Mouse (Mus musculus) heart, embryonic 15.5 days (tissue): Measurements from ENCODE around the gene Col23a1. TPM values are rescaled to one million over a fixed set of nuclear protein-coding genes. Genes with fewer than 3 reads are reported as not detected.

ENCODE experiments used
- ATAC-seq: fragments of 200-750 bp; cut with Nextera tagmentation; replicated peaks from 2 replicates; pipeline ENCODE4 v1.8.0; 2017; ENCODE audit warnings: low read depth, moderate TSS enrichment; ENCODE audit not compliant: insufficient number of reproducible peaks, insufficient read depth, low FRiP score
- H3K27ac ChIP-seq: fragments of 300-500 bp; sonication (generic); 2 replicates; pipeline ENCODE4 v1.5.1; 2015; ENCODE audit warnings: mild to moderate bottlenecking, inconsistent platforms
- H3K27me3 ChIP-seq: fragments of 300-500 bp; sonication (generic); 2 replicates; pipeline ENCODE4 v1.6.1; 2015; ENCODE audit warnings: inconsistent platforms
- H3K36me3 ChIP-seq: fragments of 300-500 bp; sonication (generic); 2 replicates; pipeline ENCODE4 v1.6.1; 2015; ENCODE audit warnings: mild to moderate bottlenecking, inconsistent platforms
- H3K4me1 ChIP-seq: fragments of 300-500 bp; sonication (generic); replicated peaks from 2 replicates; pipeline ENCODE4 v1.6.1; 2015; ENCODE audit warnings: inconsistent platforms
- H3K4me2 ChIP-seq: fragments of 300-500 bp; sonication (generic); 2 replicates; pipeline ENCODE4 v1.6.1; 2015; ENCODE audit warnings: inconsistent platforms, mild to moderate bottlenecking, moderate library complexity
- H3K4me3 ChIP-seq: fragments of 300-500 bp; sonication (generic); 2 replicates; pipeline ENCODE4 v1.5.1; 2015; ENCODE audit warnings: mild to moderate bottlenecking, inconsistent platforms
- H3K9ac ChIP-seq: fragments of 300-500 bp; sonication (generic); 2 replicates; pipeline ENCODE4 v1.6.1; 2015; ENCODE audit warnings: mild to moderate bottlenecking, inconsistent platforms
- H3K9me3 ChIP-seq: fragments of 300-500 bp; sonication (generic); replicated peaks from 2 replicates; pipeline ENCODE4 v1.6.1; 2016; ENCODE audit warnings: inconsistent platforms
- WGBS: fragments of 180-500 bp; shearing (Covaris S2); methylation state at CpG from one replicate; pipeline ENCODE4 v1.1.7; 2015; ENCODE audit warnings: mixed read lengths; 5-methylcytosine and 5-hydroxymethylcytosine counted together
- polyA plus RNA-seq: library from polyadenylated mRNA; unstranded; fragments of >200 nt; fragmentation: Nextera tagmentation; extraction: Ambion mirVana; gene quantifications from 2 replicates; pipeline ENCODE4 v1.2.1, GENCODE M21; 2015

The Col23a1 gene
- polyA plus RNA-seq, 1 experiment from 2014 or later: 7.2 TPM

DNA sequence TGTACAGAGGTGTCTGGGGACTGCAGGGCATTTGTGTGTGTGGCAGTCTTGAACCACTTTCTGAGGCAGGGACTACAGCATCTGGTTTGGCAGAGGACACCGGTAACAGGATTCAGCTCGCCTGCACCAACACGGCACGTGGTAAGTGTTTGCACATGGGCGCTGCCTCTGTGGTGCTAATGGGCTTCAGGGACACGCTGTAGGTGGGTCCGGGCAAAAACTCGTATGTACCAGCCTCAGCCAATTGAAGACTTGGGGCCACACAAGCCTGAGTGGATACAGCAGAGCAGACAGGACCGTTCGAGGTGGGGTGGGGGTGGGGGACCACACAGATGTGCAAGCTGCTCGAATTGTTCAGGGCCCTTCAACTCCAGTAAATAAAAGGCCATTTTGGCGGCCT, 121.1 kb downstream of the Col23a1 start:
- Histone ChIP-seq H3K4me3 (no peak overlapping the region), H3K27me3 (peaks cover 8% of the 10 kb centered on the region), H3K9ac (no peak overlapping the region), H3K36me3 (no peaks in the 10 kb centered on the region), H3K4me2 (no peak overlapping the region), H3K9me3 (no peaks in the 10 kb centered on the region), H3K4me1 (no peaks in the 10 kb centered on the region), H3K27ac (no peak overlapping the region)
- WGBS: 81% methylated on average over 12 of the region's 12 CpGs
- ATAC-seq: no peak

DNA sequence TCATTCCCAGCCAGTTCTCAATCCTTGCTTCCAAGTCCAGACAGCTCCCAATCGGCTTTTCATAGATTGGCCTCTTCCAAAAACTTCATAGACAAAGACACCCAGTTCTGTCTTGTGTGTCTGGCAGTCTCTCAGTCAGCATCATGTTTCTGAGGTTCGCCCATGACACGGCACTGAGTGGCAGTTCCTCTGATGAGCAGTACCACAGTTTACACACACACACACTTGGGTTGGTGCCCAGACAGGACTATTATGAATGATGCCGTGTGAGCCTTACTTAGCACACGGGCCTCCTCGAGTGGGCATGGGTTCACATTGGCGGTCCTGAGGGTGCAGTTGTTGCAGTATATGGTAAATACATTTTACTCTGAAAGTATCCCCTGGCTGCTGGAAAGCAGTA, 124.8 kb downstream of the Col23a1 start:
- WGBS: 70% methylated on average over 7 of the region's 7 CpGs
- ATAC-seq: no peak

DNA sequence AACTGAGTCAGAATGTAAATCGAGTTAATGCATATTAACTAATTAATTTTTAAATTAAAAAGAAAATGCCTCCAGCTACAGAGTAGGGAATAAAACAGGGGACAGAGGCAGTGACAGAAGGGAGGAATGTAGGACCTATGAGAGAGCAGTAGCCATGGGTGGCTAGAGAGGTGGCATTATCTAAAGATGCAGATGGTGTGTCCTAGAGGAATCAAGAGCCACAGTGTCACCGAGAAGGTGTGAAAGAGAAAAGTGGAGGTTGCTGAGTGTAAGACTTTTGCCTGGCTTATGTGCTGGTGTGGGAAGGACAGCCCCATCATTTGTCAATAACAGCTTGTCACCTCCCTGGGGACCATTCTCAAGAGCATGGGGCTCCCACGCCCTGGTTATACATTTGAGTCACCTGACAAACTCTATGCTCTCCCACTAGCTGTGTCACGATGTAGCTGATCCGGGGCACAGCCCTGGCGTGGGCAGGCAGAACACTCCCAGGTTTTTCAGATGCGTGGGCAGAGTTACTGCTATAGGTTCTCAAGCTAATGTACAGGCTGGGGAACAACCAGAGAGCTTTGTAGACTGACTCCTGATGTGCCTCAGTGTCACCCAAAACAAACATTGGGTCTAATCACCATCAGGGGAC, 125.4 kb downstream of the Col23a1 start:
- Histone ChIP-seq H3K9me3 (no peaks in the 10 kb centered on the region), H3K27me3 (peaks cover 31% of the 10 kb centered on the region), H3K27ac (no peak overlapping the region), H3K4me1 (0 out of 2 replicates have a peak, but pooled peaks cover 6% of the 10 kb centered on the region), H3K9ac (no peak overlapping the region), H3K4me3 (no peak overlapping the region), H3K36me3 (no peaks in the 10 kb centered on the region), H3K4me2 (no peak overlapping the region)
- 61% methylated on average over 7 of the region's 7 CpGs for WGBS
- ATAC-seq: no peak

More for the DNA sequence above, 124.8 kb downstream of the Col23a1 start:
- no peaks in the 10 kb centered on the region for H3K9me3 ChIP-seq
- H3K36me3 ChIP-seq: no peaks in the 10 kb centered on the region
- H3K4me2 ChIP-seq: no peak overlapping the region
- H3K27ac ChIP-seq: no peak overlapping the region
- no peak overlapping the region for H3K9ac ChIP-seq
- peaks cover 27% of the 10 kb centered on the region for H3K27me3 ChIP-seq
- no peak overlapping the region for H3K4me3 ChIP-seq
- 0 out of 2 replicates have a peak, but pooled peaks cover 6% of the 10 kb centered on the region for H3K4me1 ChIP-seq

GRCm38 (mm10) chr11:51418807-51419206, 129.1 kb downstream of the Col23a1 start:
- H3K36me3 ChIP-seq: no peaks in the 10 kb centered on the region
- 0 out of 2 replicates have a peak, but pooled peaks have one; percentile 42 for ATAC-seq
- 26% methylated on average over 3 of the region's 3 CpGs for WGBS
- no peaks in the 10 kb centered on the region for H3K9me3 ChIP-seq
- H3K9ac ChIP-seq: no peak overlapping the region
- H3K4me1 ChIP-seq: 0 out of 2 replicates have a peak, but pooled peaks cover 6% of the 10 kb centered on the region
- H3K4me3 ChIP-seq: no peak overlapping the region
- H3K27me3 ChIP-seq: peaks cover 38% of the 10 kb centered on the region
- H3K4me2 ChIP-seq: no peak overlapping the region
- peak overlapping the region; percentile 52 for H3K27ac ChIP-seq

GRCm38 (mm10) chr11:51421878-51422277, 132.2 kb downstream of the Col23a1 start:
- H3K9me3 ChIP-seq: no peaks in the 10 kb centered on the region
- no peaks in the 10 kb centered on the region for H3K36me3 ChIP-seq
- ATAC-seq: no peak
- 75% methylated on average over 2 of the region's 2 CpGs for WGBS
- H3K4me1 ChIP-seq: peaks cover 6% of the 10 kb centered on the region; the same call in 1 of the 2 replicates
- H3K4me3 ChIP-seq: no peak overlapping the region
- H3K27ac ChIP-seq: no peak overlapping the region
- no peak overlapping the region for H3K9ac ChIP-seq
- peaks cover 33% of the 10 kb centered on the region for H3K27me3 ChIP-seq
- H3K4me2 ChIP-seq: no peak overlapping the region

DNA sequence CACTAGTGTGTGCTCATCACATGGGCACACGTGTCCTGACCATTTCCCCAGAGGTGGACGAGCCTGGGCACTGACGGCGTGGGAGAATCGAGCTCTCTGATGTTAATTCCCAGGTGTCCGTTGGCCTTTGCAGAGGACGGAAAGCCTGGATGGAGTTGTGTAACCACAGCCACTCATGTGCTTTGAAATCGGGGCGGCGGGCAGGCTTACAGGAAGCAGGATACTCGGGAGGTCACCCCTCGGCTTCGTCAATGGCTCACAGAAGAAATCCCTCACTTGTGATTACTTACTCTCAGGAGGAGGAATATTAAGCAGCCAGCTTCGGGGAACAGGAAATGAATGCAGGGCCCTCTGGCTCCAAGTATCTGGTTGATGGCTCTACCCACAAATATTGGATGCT, 133.0 kb downstream of the Col23a1 start:
- ATAC-seq: no peak
- Histone ChIP-seq H3K36me3 (no peaks in the 10 kb centered on the region), H3K4me3 (no peak overlapping the region), H3K9ac (no peak overlapping the region), H3K4me1 (peaks cover 6% of the 10 kb centered on the region; the same call in 1 of the 2 replicates), H3K9me3 (no peaks in the 10 kb centered on the region), H3K27me3 (peaks cover 27% of the 10 kb centered on the region), H3K27ac (no peak overlapping the region), H3K4me2 (no peak overlapping the region)
- WGBS: 75% methylated on average over 14 of the region's 14 CpGs

DNA sequence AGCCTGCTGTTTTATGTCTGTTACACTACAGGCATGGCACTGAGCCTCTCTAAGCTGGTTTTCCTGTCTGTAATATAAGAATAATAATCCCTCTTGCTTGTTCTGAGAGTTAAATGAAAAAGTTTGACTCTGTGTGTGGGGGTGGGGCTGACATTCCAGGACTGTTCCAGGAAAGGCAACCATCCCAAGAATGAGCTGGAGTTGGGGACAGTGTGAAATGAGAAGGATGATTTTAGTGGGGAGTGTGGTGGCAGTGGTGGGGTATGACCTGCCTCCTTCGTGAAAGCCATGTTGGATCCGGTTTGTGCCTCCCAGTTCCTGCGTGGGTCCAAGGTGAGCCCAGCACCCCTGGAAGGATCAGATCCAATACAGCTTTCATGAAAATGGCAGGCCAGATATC, 136.4 kb downstream of the Col23a1 start:
- no peaks in the 10 kb centered on the region; the same call in 1 of the 2 replicates for H3K4me1 ChIP-seq
- no peak overlapping the region for H3K4me2 ChIP-seq
- H3K27me3 ChIP-seq: peaks cover 37% of the 10 kb centered on the region
- H3K27ac ChIP-seq: no peak overlapping the region
- no peaks in the 10 kb centered on the region for H3K9me3 ChIP-seq
- H3K36me3 ChIP-seq: no peaks in the 10 kb centered on the region
- no peak overlapping the region for H3K9ac ChIP-seq
- no peak overlapping the region for H3K4me3 ChIP-seq
- ATAC-seq: no peak
- WGBS: 77% methylated on average over 3 of the region's 3 CpGs

GRCm38 (mm10) chr11:51429428-51430179, 139.9 kb downstream of the Col23a1 start:
- Histone ChIP-seq H3K27me3 (peaks cover 28% of the 10 kb centered on the region), H3K4me1 (no peaks in the 10 kb centered on the region; the same call in 1 of the 2 replicates), H3K36me3 (no peaks in the 10 kb centered on the region), H3K4me3 (no peak overlapping the region), H3K27ac (no peak overlapping the region), H3K9me3 (no peaks in the 10 kb centered on the region), H3K4me2 (no peak overlapping the region), H3K9ac (no peak overlapping the region)
- 51% methylated on average over 16 of the region's 16 CpGs for WGBS
- no peak for ATAC-seq

GRCm38 (mm10) chr11:51430180-51430578, 140.5 kb downstream of the Col23a1 start:
- WGBS: 35% methylated on average over 8 of the region's 8 CpGs
- Histone ChIP-seq H3K4me2 (no peak overlapping the region), H3K27me3 (peaks cover 26% of the 10 kb centered on the region), H3K9me3 (no peaks in the 10 kb centered on the region), H3K36me3 (no peaks in the 10 kb centered on the region), H3K27ac (no peak overlapping the region), H3K9ac (no peak overlapping the region), H3K4me3 (no peak overlapping the region), H3K4me1 (no peaks in the 10 kb centered on the region; the same call in 1 of the 2 replicates)
- no peak for ATAC-seq

GRCm38 (mm10) chr11:51431287-51431686, 141.6 kb downstream of the Col23a1 start:
- H3K9me3 ChIP-seq: 0 out of 2 replicates have a peak, but pooled peaks cover under 1% of the 10 kb centered on the region
- no peak overlapping the region for H3K4me3 ChIP-seq
- no peaks in the 10 kb centered on the region for H3K4me1 ChIP-seq
- no peak overlapping the region for H3K9ac ChIP-seq
- H3K4me2 ChIP-seq: no peak overlapping the region
- 67% methylated on average over 3 of the region's 3 CpGs for WGBS
- ATAC-seq: no peak
- H3K27me3 ChIP-seq: peaks cover 22% of the 10 kb centered on the region
- no peak overlapping the region for H3K27ac ChIP-seq
- H3K36me3 ChIP-seq: no peaks in the 10 kb centered on the region

DNA sequence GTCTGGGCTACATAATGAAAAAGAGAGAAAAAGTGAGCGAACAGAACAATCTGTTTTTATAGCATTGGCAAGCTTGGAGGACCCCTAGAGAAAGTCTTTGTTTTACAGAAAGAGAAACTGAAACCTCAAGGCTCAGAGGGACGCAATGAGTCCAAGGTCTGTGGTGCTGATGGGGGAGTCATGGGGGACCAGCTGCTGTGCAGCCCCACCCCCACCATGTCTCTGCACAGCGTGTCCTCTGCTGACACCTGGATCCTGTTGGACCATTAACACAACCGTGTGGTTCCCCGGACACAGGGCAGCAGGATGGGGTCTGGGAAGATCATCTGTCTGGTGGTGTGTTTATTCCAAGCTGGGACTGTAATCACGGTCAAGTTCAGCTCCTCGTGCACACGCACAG, 142.2 kb downstream of the Col23a1 start:
- 72% methylated on average over 8 of the region's 8 CpGs for WGBS
- no peaks in the 10 kb centered on the region for H3K4me1 ChIP-seq
- no peak overlapping the region for H3K4me2 ChIP-seq
- no peak overlapping the region for H3K4me3 ChIP-seq
- no peak for ATAC-seq
- H3K27ac ChIP-seq: no peak overlapping the region
- H3K27me3 ChIP-seq: peaks cover 22% of the 10 kb centered on the region
- 0 out of 2 replicates have a peak, but pooled peaks cover 6% of the 10 kb centered on the region for H3K9me3 ChIP-seq
- H3K36me3 ChIP-seq: no peaks in the 10 kb centered on the region
- H3K9ac ChIP-seq: no peak overlapping the region
